Mouse (Mus musculus): ENCODE results near the gene Mrnip. TPM values are rescaled to one million over a fixed set of nuclear protein-coding genes. Genes with fewer than 3 reads are reported as not detected.

Mrnip gene
- polyA plus RNA-seq, 3 experiments from 2014 or later, result 11.1 to 14.0 (median 12.5) TPM

Other genes with a start within 250 kb of the Mrnip start
- 1 to 10 TPM; 1.1 to 4.2 (median 3.5) TPM for gene Rnf130, start 149.1 kb upstream of the Mrnip start, polyA plus RNA-seq (2017; shearing (Covaris generic))
- gene Tbc1d9b, start 43.0 kb upstream of the Mrnip start, polyA plus RNA-seq (2017; shearing (Covaris generic)), result 10 to 100 TPM; 18.4 to 23.5 (median 20.9) TPM
- gene Sqstm1, start 36.4 kb downstream of the Mrnip start, polyA plus RNA-seq (2017; shearing (Covaris generic)), result 10 to 100 TPM; 44.8 to 78.4 (median 66.5) TPM
- gene Mgat4b, start 36.4 kb downstream of the Mrnip start, polyA plus RNA-seq (2017; shearing (Covaris generic)), result 1 to 10 TPM; 1.0 to 2.7 (median 1.3) TPM
- not detected for gene Ltc4s, start 64.2 kb downstream of the Mrnip start, polyA plus RNA-seq (2017; shearing (Covaris generic))
- gene Maml1, start 117.9 kb downstream of the Mrnip start, polyA plus RNA-seq (2017; shearing (Covaris generic)), result 1 to 10 TPM; 2.9 to 4.9 (median 4.8) TPM
- 100 to 1,000 TPM; 189 to 258 (median 196) TPM for gene Canx, start 151.2 kb downstream of the Mrnip start, polyA plus RNA-seq (2017; shearing (Covaris generic))
- not detected for gene Cby3, start 180.0 kb downstream of the Mrnip start, polyA plus RNA-seq (2017; shearing (Covaris generic))
- gene Hnrnph1, start 202.5 kb downstream of the Mrnip start, polyA plus RNA-seq (2017; shearing (Covaris generic)), result 100 to 1,000 TPM; 155 to 240 (median 214) TPM